Mouse (Mus musculus) MEL (cell line): Measurements from ENCODE around the gene Krt12.

Experiments
- CTCF ChIP-seq, 3 experiments: IDR thresholded peaks in 2 of 3; conservative IDR thresholded peaks in 1 of 3; 2 replicates each; pipeline ENCODE4 v1.5.1; 2011 to 2012; ENCODE audit warnings: low read length in 3 of 3, low read depth in 2 of 3, mild to moderate bottlenecking in 2 of 3, improper control_type of control experiment in 1 of 3, inconsistent platforms in 1 of 3, mixed read lengths in 1 of 3, moderate library complexity in 1 of 3; ENCODE audit not compliant: control insufficient read depth in 1 of 3, insufficient read depth in 1 of 3, poor library complexity in 1 of 3, severe bottlenecking in 1 of 3
- EP300 ChIP-seq, 2 experiments: IDR thresholded peaks; 2 replicates each; pipeline ENCODE4 v1.6.1; 2011; ENCODE audit warnings: improper control_type of control experiment in 2 of 2, low read length in 2 of 2, low read depth in 1 of 2, mild to moderate bottlenecking in 1 of 2
- MAFK ChIP-seq: IDR thresholded peaks from 2 replicates; pipeline ENCODE4 v1.6.1; 2011; ENCODE audit warnings: low read depth, mild to moderate bottlenecking, low read length, improper control_type of control experiment, borderline replicate concordance
- NELFE ChIP-seq: IDR thresholded peaks from 2 replicates; pipeline ENCODE4 v1.6.1; 2011; ENCODE audit warnings: low read depth, low read length, improper control_type of control experiment
- POLR2A ChIP-seq, 2 experiments: IDR thresholded peaks; 2 replicates each; pipeline ENCODE4 v1.6.1; 2011 to 2012; ENCODE audit warnings: low read length in 2 of 2, mild to moderate bottlenecking in 2 of 2, control low read depth in 1 of 2, improper control_type of control experiment in 1 of 2, low read depth in 1 of 2, moderate library complexity in 1 of 2; ENCODE audit not compliant: control insufficient read depth in 1 of 2, insufficient read depth in 1 of 2, poor library complexity in 1 of 2
- TBP ChIP-seq: IDR thresholded peaks from 2 replicates; pipeline ENCODE4 v1.8.0; 2011; ENCODE audit warnings: low read depth, low read length, improper control_type of control experiment

- TF ChIP-seq MAFK (no peak), NELFE (no peak), EP300 (IDR thresholded peaks at IDR 0.05; ENCODE audit: low read depth in 1 of 2, low read length in 2 of 2) (no peak), POLR2A (IDR thresholded peaks at IDR 0.05; ENCODE audit: control insufficient read depth in 1 of 2, insufficient read depth in 1 of 2, low read depth in 1 of 2, low read length in 2 of 2, poor library complexity in 1 of 2) (no peak), TBP (no peak), CTCF (IDR thresholded peaks at IDR 0.05 in 2 of 3, conservative IDR thresholded peaks at IDR 0.05 in 1 of 3; ENCODE audit: control insufficient read depth in 1 of 3, insufficient read depth in 1 of 3, low read depth in 2 of 3, low read length in 3 of 3, poor library complexity in 1 of 3, severe bottlenecking in 1 of 3) (no peak)
These were observed 7.5 kb downstream of the Krt12 start for GRCm38 (mm10) chr11:99414463-99415147.
